Mouse (Mus musculus) cerebellum, adult 8-10 months (tissue): ENCODE measurements around the gene Arhgap20.

Source experiments
- DNase-seq: peaks from one replicate; pipeline ENCODE4 v3.0.0; 2022

The Arhgap20 gene

DNA sequence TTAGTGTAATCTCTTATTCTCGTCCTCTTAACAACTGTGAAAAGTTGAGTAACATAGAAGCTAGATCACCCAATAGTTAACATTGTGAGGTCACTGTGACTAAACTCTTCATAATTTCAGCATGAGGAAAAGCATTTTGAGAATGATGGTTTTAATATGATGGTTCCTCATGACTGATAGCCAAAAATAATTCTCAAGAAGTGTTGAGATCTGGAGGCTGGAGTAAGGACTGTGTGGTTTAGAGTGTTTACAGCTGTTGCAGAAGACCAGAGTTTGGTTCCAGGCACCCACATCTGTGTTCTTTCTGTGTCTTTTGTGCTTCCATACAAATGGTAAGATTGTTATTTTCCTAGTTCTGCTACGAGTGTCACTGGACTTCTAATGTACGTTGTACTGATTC, 42.1 kb downstream of the Arhgap20 start:
- no peak for DNase-seq

DNA sequence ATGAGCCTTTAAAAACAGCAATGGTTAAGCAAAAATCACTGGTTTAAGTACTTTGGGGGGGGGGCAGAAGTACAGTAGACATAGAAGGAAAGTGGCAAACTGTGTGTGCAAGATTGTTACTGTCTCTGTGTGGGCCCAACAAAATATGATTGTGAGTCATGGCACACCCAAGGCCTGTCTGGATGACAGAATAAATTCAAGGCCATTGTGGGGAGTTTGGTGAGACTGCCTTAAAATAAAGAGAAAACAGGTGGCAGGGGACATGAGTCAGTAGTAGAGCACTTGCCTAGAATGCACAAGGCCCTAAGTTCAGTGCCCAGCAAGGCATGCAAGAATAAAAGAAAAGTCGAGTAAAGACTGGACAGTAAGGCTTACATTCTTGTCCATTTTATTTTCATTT, 47.8 kb downstream of the Arhgap20 start:
- no peak for DNase-seq

DNA sequence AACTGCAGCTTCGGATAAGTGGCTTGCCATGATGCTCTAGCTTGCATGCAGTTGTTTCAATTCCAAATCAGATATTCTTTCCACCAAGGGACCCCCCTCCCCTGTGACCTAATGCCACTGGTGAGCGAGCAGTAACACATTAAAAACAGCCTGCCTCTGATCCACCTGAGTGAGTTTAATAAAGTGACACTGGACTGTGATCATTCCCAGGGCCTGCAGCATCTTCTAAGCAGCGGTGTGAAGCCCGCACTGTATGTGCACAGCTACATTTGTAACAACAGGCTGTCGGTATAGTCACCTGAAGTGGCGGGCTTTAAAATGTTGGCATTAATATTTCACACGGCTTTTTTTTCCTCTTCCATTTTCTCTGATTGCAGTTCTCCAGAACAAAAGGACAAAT, 59.4 kb downstream of the Arhgap20 start:
- no peak for DNase-seq

DNA sequence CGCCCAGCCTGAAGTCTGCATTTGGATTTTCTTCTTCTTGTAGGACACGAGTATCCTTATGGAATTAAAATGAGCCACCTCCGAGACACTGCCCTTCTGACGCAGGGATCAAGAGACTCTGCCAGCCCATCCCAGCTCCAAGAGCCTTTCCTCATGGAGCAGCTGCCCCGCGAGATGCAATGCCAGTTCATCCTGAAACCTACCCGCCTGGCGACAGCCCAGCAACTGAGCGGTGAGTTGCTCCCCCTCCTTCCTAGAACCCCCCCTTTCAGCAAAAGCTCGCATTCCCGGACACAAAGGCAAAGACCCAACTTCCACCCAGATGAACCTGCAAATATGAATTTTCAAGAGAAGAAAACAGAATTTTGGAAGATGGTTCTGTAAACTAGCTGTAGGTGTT, 66.5 kb downstream of the Arhgap20 start:
- no peak for DNase-seq

DNA sequence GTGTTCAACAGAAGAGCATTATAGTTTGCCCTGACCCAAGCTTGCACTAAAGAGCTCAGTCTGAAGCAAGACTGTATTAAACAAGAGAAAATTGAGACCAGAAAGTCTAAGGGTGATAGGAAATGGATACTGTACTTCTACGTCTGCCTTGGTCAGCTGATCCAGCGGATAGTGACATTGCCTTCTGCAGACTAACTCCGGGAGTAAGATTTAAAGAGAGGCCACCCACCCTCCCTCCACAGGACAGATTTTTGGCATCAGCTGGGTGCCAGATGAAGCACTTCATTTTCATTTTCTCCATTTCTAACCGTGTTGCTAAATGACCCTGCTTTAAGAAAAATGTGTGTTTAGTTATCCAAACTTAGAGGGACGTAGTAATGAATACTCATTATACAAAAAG, 67.2 kb downstream of the Arhgap20 start:
- DNase-seq: no peak

DNA sequence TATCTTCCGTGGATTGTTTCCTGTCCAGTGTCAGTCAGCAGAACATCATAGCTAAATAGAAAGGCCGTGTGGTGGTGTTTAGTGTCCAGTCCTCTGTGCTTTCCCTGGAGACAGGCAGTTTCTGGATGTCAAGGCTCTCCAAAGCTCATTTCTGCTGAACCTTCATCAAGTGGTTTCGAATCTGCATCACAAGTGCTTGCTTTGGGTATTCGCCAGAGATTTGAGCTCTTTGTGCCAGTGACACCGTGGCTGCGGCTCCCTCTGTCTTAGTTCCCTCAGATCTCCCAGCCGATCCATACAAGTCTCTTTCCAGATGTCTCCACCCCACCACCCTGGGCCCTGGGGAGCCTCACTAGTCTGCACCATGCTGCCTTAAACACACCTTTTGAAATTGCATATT, 72.6 kb downstream of the Arhgap20 start:
- no peak for DNase-seq

DNA sequence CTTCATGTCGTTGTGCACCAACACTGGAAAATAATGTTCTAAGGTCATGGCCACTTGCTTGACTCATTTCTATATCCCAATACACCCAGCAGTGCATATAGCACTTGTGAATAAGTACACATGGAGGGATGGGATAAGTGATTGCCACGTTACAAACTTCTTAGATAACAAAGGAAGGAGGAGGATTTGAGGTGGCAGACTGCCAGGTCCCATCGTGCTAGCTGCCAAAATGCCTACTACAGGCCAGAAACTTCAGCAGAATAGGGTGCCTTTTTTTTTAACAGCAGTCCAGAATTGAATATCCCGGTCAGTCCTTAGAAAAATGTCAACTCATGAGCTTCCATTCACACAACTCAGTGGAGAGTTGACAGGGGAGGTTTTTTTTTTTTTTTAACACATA, 78.1 kb downstream of the Arhgap20 start:
- DNase-seq: no peak

DNA sequence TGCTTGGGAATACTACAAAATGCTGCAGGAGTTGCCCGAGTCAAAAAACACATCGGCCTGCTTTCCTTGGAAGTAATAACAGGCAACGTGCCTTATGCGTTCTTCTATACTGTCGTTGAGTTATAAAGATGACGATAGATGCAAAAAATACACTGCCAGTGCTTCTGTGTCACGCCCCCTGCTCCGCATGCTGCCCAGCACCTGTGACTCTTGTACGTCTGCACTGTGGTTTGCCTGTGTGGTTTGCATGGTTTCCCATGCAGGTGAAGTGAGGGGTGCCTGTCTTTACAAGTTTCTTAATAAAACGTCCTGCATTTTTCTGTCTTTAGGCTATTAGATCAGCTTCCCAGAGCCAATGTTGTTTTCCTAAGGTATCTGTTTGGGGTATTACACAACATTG, 80.7 kb downstream of the Arhgap20 start:
- DNase-seq: no peak

DNA sequence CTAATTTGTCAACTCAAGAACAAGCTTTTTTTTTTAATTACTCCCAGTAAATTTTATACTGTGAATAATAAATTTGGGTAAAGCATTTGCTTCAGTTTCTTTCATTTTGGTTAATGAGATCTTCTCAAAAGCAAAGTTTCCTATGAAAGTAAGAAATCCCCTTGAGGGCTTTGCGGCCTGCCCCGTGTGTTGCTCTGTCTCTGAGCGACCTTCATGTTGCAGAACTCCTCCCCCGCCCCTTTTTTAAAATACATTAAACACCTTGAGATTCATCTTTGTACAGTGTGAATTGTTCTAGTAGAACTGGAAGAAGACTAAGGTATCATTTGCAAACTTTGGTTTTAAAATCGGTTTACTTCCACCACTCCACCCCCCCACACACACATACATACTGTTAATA, 88.6 kb downstream of the Arhgap20 start:
- no peak for DNase-seq

DNA sequence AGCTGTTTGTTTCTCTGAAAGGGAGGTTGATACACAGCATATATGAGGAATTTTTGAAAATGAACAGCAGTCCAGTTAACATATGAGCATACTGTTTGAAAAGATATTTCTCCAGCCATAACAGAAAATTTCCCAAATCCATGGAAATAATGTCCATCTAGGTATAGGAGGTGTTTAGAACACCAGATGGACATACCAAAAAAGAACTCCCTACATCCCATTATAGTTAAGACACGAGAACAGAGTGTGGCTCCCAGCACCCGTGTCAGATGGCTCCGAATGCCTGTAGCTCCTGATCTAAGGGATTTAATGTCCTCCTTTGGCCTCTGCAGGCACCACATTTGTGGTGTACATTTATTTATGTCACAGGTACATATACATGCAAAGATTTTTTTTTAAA, 99.1 kb downstream of the Arhgap20 start:
- no peak for DNase-seq

DNA sequence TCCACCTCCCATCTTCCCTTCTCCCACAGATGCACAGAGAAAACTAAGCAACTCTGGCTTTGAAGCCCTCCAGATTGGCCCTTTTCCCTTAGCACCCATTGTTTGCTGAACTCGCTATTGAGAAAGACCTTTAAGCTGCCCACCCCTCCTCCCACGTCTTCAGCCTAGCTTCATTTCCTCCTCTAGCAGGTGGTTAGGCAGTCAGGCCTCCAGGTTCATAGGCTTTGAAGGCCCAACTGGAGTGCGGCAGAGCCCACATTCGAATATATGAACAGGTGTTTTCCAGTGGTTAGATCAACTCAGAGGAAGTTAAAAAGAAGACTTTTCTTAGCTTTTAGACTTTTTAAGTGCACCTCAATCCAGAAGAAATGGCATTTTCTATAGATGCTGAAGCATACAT, 101.5 kb downstream of the Arhgap20 start:
- no peak for DNase-seq

DNA sequence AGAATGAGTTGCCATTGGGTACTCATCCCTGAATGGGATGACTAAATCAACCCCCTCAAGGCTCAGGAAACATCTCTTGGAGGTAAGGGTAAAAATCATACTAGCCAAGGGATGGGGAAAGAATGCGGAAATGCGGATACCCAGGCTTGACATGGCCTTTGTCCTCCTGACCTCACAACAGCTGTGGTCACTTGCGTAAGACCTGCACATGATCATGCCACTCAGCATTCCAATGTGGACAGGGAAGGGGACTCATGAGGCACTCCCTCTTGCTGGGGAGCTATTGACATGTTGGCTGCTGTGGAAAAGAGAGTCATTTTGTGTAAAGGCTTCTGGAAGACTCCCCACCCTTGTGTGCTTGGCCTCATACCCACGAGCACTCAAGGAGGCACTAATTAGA, 103.9 kb downstream of the Arhgap20 start:
- no peak for DNase-seq

DNA sequence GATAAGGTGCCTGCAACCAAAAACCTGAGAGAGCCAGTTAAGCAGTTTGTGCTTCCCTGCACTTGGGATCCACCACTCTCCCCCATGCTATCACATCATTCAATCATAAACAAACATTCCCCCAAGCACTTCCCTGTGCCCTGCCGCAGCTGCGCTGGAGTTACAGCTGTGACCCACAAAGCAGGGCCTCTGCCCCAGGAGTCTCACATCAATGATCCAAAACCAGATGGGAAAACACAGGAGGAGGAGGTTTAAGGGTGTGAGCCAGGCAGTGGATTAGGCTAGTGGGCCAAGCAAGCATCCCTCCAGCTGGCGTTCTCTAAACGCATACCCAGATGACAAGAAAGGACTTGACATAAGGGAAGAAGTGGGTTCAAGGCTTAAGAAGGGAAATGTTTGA, 109.2 kb downstream of the Arhgap20 start:
- DNase-seq: no peak

DNA sequence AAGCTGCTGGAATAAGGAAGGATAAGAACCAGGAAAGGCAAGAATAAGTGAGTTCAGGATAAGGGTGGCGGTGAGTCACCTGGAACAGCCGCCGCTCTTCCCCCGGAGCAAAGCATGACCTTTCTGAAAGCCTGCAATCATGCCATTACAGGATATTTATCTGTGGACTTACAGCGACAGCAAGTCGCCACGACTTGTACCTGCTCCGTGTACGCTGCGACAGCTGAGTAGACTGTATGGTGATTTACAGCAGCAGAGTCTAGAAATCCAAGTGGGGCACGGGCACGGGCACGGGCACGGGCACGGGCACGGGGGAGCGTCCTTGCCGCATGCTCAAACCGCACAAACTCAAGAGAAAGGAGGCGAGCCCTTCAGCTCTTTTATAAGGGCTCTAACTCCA, 110.4 kb downstream of the Arhgap20 start:
- DNase-seq: no peak

DNA sequence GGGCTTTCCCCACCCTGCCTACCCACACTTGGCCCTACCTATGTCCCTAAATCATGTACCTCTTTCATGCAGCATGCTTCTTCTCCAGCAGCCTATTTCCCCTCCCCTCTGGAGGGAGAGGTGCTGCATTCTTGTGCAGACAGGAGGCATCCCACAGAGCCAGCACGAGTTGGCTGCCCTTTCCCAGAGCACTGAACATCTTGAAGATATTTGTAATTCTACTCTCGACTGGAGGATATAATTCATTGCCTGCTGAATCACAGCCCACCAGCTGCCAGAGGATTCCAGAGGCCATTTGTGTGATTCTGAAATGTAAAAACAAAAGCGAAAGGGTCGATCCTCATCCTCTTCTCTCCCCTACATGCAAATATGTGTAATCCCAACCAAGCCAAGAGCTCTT, 116.2 kb downstream of the Arhgap20 start:
- DNase-seq: no peak

DNA sequence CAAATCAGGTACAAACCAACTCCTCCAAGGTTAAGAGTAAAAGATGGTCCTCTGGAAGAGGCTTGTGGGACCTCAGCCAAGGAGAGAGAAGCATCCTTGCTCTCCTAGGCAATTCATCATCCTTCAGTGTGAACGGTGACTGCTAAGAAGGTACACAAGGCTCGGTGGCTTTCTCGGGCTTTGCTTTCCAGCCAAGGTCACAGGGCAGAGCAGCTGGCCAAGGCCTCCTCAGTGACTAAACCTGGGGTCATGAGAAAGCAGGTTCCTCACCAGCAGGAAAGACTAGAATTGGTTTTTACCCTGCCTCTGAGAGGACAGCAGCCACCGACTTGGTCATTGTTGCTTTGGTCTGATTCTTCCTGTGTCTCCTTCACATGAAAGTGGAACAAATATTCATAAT, 116.7 kb downstream of the Arhgap20 start:
- no peak for DNase-seq

DNA sequence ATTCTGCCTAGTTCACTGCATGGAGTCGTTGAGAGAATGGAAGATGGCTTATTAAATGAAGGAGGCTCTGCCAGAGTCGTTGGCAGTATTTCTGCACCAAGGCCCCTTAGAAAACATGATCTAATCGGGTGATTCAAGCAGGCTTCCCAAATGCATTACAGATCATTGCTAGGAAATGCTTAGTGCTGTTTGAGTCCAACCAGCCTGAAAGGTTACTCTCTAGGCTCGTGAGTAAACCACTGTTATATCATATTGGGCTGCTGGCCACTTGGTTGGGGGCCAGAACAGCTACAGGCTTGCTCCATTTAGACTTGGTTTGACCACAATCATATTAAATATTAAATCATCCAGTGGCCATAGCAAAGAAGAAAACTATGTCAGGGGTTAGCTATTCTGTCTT, 118.2 kb downstream of the Arhgap20 start:
- no peak for DNase-seq

DNA sequence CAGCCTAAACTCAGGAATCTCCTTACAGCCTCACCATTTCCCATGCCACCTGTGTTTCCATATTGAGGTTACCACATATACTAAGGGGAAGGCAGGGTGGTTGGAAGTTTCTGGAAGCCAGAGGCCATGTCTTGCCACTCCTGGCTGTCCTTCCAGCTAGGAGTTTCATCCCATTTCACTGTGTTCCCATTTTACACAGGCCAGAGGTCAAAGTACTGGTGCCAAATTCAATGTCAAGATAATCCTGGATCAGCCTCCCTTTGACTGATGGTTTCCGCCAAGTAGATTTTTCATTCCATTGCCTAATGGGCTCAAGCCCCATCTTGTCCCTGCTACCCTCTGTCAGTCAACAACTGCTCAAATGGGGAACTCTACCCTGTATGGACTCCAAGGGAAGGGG, 127.8 kb downstream of the Arhgap20 start:
- DNase-seq: no peak
